Mouse (Mus musculus) heart, adult 18-20 months (tissue): ENCODE measurements at regions not wholly inside any gene's neighbourhood (a gene's known extent, or its start where the extent isn't known, plus 50 kb on each side); places are given as distances from the start of the nearest gene placed in this dataset.

Experiments used
- DNase-seq, 2 experiments: peaks; one replicate each; pipeline ENCODE4 v3.0.0; 2021 to 2022; ENCODE audit warnings: mixed read lengths in 1 of 2

DNA sequence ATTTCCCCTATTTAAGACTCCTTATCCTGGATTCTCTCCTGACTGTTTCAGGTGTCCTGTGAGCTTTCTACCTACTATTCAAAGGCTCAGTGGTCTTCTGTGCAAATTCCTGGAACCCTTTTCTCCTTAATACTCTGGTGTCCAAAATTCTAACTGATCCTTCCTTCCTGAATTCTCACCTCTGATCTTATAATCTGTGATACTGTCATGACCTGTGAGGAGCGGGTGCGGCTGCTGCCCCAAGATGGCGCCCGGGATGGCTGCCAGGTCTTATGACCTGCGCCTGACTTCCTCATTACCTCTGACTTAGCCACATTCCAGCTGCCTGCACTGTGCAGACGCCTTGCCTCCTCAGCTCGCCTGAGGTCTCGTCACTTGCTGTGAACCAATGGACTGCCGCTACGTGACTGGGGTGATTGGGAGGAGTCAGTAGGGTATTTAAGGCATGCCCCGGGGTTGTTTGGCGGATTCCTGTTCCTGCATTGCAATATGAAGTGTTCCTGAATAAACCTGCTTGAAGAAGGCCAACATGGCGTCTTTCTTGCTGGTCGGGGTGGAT, 131.2 kb downstream of the Ptbp2 start:
- DNase-seq = no peak

DNA sequence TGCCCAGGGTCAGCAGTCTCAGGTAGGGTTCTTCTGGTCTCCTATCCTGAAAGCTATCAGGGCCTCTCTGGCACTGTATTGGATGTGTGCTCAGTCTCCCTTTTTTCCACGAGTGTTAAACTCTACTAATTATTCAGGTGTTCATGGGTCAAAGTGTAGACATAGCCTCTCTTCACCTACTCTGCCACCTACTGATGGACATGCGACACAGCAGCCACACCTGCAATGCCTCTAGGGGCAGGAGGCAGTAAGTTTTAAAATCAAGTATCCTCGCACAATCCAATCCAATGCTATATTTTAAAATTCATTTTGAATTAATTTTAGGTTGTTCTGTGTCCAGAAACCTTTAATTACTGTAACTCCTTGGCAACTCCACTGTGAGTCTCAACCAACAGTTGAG, 145.6 kb downstream of the Ptbp2 start:
- no peak for DNase-seq

DNA sequence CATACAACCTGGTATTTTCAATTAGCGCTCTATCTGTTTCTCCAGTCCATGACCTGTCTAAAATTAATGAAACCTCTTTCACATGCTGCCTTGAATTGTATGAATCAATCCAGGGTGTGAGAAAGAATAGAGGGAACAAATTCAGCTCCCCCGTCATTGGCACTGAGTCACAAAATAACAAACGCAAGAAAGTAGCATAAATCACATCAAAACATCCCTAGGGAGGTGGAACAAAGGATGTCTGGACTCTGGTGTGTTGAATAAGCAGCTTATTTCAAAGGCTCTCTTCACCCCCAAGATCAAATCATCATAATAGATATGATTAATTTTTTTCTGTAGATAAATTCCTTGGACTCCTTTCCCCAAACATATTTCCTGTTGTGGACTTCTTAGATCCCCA, 148.6 kb downstream of the Ptbp2 start:
- no peak for DNase-seq

DNA sequence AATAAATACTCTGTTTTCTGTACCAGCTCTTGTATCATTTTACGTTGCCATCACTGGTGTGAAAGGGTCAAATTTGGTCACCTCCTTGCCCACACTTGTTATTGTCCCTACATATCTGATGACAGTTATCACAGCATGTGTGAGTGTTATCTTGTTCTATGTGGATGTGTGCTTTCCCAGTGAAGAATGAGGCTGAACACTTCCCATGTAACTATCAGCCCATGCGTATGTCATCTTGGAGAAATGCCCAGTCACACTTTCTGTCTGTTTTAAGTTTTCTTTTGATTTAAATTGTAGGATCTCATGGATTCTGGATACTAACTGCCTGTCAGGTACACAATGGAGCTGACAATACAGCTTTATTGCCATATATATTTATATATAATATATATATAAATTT, 150.8 kb downstream of the Ptbp2 start:
- DNase-seq = no peak

DNA sequence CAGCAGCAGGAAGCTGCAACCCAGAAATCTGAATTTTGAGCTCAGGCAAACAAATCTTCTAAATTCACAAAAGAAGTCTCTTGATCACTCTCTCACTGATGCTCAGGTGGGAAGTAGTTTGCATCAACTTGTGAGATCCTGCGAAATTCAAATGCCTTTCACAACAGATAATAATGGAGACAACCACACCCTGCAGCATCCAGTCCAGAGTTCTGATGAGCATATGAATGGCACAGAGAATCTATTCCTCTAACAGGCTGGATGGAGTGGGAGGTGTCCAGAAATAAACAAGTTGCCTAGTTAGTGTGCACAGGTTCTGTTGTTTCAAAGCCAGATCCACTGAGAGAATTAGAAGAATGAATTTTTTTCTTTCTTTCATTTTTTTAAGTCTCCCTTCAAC, 178.2 kb downstream of the Ptbp2 start:
- no peak for DNase-seq

DNA sequence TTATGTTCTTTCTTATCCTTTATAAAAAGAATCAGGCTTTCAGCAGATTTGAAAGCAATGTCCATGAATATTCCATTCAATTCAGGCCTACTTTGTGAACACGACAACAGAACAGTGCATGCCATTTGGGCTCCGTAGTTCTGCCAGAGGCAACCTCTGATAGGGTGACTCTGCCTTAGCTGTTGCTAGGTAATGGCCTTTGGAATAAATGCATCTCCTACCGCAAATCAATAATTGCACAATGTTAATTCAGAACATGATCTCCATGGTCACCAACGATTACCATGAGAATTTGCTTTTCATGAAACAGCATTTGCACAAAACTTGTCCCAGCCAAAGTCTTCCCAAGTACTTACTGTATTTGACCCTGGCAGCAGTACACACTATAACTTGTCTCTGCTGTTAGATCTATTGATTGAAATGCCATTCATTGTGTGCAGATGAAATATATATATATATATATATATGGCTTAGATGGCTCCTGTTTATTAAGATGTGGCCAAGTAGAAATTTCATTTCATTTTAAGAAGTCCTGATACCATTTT, 195.3 kb downstream of the Ptbp2 start:
- no peak for DNase-seq

DNA sequence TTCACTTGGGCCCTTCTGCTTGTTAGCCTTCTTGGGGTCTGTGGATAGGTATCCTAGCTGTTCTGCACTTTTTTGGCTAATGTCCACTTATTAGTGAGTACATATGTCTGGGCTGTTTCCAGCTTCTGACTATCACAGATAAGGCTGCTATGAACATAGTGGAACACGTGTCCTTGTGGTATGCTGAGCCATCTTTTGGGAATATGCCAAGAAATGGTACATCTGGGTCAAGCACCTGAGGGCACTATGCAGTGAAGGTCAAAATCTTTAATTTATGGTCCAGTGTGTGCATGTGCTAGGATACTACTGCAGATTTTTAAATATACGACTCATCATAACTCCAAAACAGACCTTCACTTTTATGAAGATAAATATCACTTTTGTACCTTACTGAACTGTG, 196.3 kb downstream of the Ptbp2 start:
- DNase-seq = no peak

DNA sequence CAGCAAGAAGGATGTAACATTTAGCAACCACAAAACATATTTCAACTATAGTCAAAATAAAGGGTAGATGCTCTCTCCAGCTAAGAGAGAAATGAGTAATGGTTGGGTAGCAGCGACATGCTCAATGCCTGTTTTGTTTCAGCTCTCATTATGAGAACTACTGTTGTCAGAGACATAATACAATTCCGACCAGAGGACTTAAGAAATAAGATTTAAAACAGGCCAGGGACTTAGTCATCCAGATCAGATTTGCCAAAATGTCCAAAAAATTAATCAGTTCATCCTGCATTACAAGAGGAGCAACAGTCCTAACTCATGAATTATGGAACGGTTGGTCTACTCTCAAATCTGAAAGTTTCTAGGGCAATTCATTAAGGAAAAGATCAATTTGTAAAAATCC, 208.8 kb downstream of the Ptbp2 start:
- no peak for DNase-seq

DNA sequence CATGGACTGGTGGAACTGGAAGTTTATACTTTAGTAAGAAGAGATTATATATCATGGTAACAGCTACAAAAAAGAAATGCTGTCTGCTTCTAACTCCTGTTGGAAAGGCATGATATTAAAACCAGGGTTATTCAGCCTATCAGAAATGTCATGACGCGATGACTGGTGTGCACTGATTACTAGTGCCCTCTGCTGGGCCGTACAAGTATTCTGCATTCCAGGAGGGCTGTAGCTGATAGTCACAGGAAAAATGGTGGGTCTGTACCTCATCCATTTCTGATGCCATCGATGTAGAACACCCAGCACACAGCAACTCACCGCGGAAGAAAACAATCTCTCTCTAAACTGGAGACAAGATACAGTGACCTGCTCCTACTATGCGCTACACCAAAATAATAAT, 246.4 kb downstream of the Ptbp2 start:
- DNase-seq = no peak

DNA sequence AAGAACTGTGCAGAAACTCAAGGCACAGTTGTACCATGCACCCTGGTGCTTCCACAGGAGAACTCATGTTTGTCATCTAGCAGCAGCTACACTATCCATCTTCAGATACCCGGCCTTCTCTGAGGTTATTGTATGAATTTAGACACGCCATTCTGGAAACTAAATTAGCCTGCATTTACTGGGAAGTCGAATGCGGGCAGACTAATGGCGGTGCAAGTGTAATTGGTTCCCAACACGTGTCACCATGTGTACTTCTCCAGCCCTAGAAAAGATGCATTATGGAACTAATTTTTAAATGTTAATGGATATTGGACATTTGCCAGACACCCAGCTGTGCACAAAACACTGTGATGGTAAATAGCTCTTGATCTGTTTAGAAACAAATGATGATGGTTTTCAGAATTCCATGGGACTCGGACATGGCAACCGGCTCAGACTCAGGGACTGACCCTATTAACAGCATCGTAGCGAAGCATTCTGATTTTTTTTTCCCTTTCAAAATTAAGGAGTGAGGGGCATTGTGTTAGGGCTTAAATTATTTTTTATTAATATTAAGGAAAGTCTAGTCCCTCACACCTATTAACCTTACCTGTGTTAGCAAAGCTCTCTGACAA, 259.6 kb downstream of the Ptbp2 start:
- no peak for DNase-seq

DNA sequence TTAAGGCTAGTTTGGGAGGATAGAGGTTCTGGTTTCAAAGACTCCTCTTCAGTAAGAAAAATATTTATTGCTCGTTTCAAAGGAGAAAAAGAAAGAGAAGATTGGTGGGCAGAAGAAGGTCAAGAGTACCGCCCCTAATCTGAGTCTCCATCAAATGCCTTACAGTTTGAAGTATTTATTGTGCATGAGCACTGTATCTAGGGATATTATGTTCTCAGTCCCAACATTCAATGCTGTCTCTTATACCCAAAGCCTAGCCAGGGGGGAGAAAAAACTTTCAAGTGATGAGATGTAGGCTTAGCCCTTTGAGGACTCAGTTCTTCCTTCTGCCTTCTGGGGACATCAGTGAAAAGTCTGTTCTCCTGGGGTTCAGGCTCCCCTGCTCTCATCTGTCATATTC, 271.7 kb downstream of the Ptbp2 start:
- DNase-seq = no peak

DNA sequence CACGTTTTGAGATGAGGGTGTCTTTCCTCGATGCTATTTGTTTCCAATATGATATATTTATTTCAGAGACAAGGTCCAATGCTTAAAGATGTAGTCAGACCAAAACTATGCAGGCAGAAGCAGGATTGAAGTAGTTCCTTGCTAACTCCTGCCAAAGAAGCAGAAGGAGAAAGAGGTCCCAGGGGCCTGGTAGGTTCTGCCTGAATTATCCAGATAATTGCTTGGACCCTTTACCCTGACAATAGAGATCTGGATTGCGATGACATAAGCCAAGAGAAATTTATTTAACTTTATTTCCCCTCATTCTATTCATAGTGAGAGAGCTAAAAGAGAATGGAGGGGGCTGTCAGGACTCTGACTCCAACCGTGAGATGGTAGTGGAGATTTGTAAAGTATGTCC, 275.1 kb downstream of the Ptbp2 start:
- no peak for DNase-seq

DNA sequence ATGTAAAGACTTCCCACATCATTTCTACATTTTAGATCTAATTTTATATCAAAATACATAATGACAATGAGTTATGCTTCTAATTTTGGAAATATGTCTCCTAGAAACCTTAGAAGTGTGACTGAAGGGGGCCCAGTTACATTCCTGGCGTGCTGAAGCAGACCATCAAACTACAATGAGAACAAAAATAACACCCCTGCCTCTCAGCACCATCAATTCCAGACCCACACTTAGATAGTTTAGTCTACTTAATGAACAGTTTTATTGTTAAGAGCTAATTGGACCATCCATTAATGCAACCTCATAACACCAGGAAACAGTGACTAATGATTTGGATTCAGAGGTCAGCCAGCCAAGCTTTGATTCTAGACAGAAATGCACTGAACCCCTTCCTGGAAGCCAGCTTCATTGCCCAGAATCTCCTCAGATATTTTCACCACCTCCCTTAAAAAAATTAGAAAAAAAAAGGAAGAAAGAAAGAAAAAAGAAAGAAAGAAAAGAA, 280.7 kb downstream of the Ptbp2 start:
- no peak for DNase-seq

DNA sequence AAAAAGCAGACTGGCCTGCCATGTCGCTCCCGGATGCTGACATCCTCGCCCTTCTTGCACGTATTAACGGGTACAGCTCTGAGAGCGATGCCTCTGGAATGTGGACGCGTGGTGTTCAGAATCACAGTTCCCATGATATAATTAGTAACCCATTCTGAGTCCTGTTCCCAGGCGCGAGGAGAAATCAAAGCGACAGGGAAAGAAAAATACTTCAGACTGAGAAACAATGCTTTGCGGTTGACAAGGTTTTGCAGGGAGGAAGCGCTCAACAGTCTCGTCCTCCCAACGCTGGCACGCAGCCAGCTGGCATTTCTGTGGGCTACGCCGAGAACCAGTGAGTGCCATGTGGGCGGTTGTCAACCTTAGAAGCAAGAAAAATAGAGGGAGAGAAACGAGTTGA, 285.6 kb downstream of the Ptbp2 start:
- DNase-seq = peak; percentile 28 to 29

DNA sequence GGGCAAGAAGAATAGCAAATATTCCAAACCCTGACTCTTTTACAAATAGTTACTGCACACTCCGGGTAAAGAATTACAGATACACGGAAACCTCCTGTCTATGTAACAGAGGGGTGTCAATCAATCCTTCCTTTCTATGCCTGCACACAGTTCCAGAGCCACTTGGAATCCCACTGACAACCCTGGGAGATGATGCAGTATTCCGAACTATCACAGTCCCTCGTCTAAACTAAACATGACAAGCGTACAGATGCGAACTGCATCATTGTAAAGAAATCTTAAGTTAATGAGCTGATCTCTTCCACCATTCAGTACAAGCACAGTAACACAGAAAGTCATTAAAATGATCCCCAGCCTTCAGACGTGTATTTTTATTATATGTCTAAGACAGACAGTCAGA, 286.4 kb downstream of the Ptbp2 start:
- DNase-seq = no peak

DNA sequence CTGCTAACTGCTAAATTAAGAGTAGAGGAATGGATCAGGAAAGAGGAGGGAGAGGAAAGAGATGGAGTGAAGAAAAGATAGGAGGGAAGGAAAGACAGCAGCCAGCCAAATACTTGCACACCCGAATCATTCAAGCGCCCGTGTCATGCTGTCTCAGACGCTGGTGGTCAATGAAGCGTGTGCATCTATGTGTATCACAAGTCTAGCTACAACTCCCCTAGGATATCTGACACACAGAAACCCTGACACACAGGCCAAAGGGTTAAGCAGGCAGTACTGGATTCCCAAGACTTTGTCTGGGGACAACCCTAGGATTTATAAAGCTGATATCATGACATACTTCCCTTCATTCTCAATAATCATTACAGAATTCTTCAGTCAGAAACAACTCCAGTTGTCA, 289.7 kb downstream of the Ptbp2 start:
- DNase-seq = no peak

DNA sequence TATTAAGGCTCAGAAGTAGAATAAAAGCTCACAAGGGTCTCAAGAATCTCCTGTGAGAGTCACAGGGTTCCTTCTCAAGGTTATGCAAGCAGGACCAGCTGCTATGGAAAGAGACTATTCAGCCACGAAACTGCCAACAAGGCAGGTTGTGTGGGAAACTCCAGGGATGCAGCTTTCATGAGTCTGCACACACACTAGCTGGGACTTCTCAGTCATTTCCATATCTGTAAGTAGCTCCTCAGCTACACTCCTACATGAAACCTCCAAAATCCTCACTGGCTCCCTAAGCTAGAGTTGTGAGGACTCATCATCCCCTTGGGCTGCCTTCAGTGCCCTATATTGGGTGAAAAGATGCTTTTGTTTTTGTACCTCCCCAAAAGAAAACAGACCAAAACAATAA, 291.6 kb downstream of the Ptbp2 start:
- DNase-seq = no peak

DNA sequence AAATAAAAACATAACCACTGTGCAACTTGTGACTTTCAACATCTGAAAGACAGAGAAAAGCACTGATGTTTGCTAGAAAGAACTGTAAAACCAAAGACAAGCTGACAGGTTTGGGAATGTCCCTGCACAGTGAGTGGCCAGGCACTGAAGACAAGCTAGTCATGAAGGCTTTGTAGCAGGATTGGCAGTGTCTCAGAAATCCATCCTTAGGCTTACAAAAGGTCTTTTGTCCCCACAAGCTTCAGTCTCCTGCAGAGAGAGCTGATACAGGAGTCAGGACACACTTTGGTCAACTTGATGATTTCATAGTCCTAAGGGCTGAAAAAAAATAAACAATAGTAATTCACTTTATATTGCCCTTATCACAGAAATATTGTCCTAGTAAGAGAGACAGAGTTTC, 294.9 kb downstream of the Ptbp2 start:
- no peak for DNase-seq
